Mouse (Mus musculus) hindbrain, embryonic 11.5 days (tissue): Measurements from ENCODE around the gene Plp2. TPM values are rescaled to one million over a fixed set of nuclear protein-coding genes. Genes with fewer than 3 reads are reported as not detected.
"Not testable (repeated sequence)": the region's sequence is repeated elsewhere in the genome, so short reads cannot be mapped to it uniquely, and the experiment has no call there.

Experiments
- ATAC-seq: fragments of 200-750 bp; cut with Nextera tagmentation; 2 replicates; pipeline ENCODE4 v1.8.0; 2017; ENCODE audit warnings: mild to moderate bottlenecking, moderate TSS enrichment, moderate library complexity; ENCODE audit not compliant: low FRiP score
- DNase-seq: peaks from one replicate; pipeline ENCODE4 v3.0.0-alpha.2; 2015; ENCODE audit warnings: low spot score
- H3K27ac ChIP-seq: fragments of 300-500 bp; sonication (generic); 2 replicates; pipeline ENCODE4 v1.5.1; 2014; ENCODE audit warnings: mild to moderate bottlenecking, low read depth, low read length
- H3K27me3 ChIP-seq: fragments of 300-500 bp; sonication (generic); 2 replicates; pipeline ENCODE4 v1.6.1; 2014; ENCODE audit warnings: mild to moderate bottlenecking, low read length, moderate library complexity, mixed read lengths; ENCODE audit not compliant: control insufficient read depth, insufficient read depth
- H3K36me3 ChIP-seq: fragments of 300-500 bp; sonication (generic); 2 replicates; pipeline ENCODE4 v1.6.1; 2014; ENCODE audit warnings: mild to moderate bottlenecking, low read length, moderate library complexity, mixed read lengths; ENCODE audit not compliant: control insufficient read depth, insufficient read depth
- H3K4me1 ChIP-seq: fragments of 300-500 bp; sonication (generic); replicated peaks from 2 replicates; pipeline ENCODE4 v1.6.1; 2014; ENCODE audit warnings: low read length, mixed read lengths; ENCODE audit not compliant: control insufficient read depth, insufficient read depth
- H3K4me2 ChIP-seq: fragments of 300-500 bp; sonication (generic); replicated peaks from 2 replicates; pipeline ENCODE4 v1.6.1; 2014; ENCODE audit warnings: mild to moderate bottlenecking, low read depth, low read length
- H3K4me3 ChIP-seq: fragments of 300-500 bp; sonication (generic); 2 replicates; pipeline ENCODE4 v1.5.1; 2014; ENCODE audit warnings: low read depth, low read length
- H3K9ac ChIP-seq: fragments of 300-500 bp; sonication (generic); 2 replicates; pipeline ENCODE4 v1.6.1; 2014; ENCODE audit warnings: low read depth, low read length
- H3K9me3 ChIP-seq: fragments of 300-500 bp; sonication (generic); 2 replicates; pipeline ENCODE4 v1.6.1; 2016; ENCODE audit warnings: low read length; ENCODE audit not compliant: control insufficient read depth
- WGBS: fragments of 180-500 bp; shearing (Covaris S2); extraction: QIAGEN DNeasy Blood & Tissue Kit; methylation state at CpG from one replicate; pipeline ENCODE4 v1.1.7; 2014; 5-methylcytosine and 5-hydroxymethylcytosine counted together
- polyA plus RNA-seq: library from polyadenylated mRNA; unstranded; fragments of >200 nt; fragmentation: Nextera tagmentation; extraction: Ambion mirVana; gene quantifications from 2 replicates; pipeline ENCODE4 v1.2.1, GENCODE M21; 2014

The Plp2 gene
- 45.7 and 49.3 TPM in 2 replicates for polyA plus RNA-seq

GRCm38 (mm10) chrX:7670921-7671623, at the start of gene Plp2:
TSS of gene Plp2 (minus strand) at chrX:7671390.
- no peak within 1 kb of the TSS for H3K27ac ChIP-seq
- peak within 1 kb of the TSS; percentile 46 for H3K4me2 ChIP-seq
- H3K9ac ChIP-seq: peak within 1 kb of the TSS; percentile 40
- H3K4me1 ChIP-seq: no peaks in the 10 kb centered on the region
- ATAC-seq (peak; percentile 62), DNase-seq (no peak)
- 17% methylated on average over 14 of the region's 36 CpGs for whole genome bisulfite sequencing
- H3K27me3 ChIP-seq: no peaks in the 10 kb centered on the region
- H3K36me3 ChIP-seq: no peaks in the 10 kb centered on the region
- no peaks in the 10 kb centered on the region for H3K9me3 ChIP-seq
- H3K4me3 ChIP-seq: peak within 1 kb of the TSS; percentile 32

GRCm38 (mm10) chrX:7716058-7716457, 44.9 kb upstream of the Plp2 start:
- not testable (repeated sequence) for ATAC-seq, H3K27ac ChIP-seq, H3K4me3 ChIP-seq, H3K27me3 ChIP-seq, DNase-seq, H3K4me2 ChIP-seq, H3K9me3 ChIP-seq, H3K4me1 ChIP-seq, H3K9ac ChIP-seq, H3K36me3 ChIP-seq
- WGBS: 43% methylated on average over 1 of the region's 1 CpGs

GRCm38 (mm10) chrX:7714135-7714899, 43.1 kb upstream of the Plp2 start, which contains the start of gene Wdr45:
TSS of gene Wdr45 (plus strand) at chrX:7714333.
- not testable (repeated sequence) for H3K36me3 ChIP-seq, H3K4me1 ChIP-seq, H3K27me3 ChIP-seq, H3K27ac ChIP-seq, H3K9me3 ChIP-seq
- 14% methylated on average over 27 of the region's 60 CpGs for WGBS
- Histone ChIP-seq H3K4me3 (peak within 1 kb of the TSS; percentile 28), H3K9ac (peak within 1 kb of the TSS; percentile 34; the same call in 1 of the 2 replicates), H3K4me2 (peak within 1 kb of the TSS; percentile 30)
- DNase-seq (peak; percentile 87), ATAC-seq (peak; percentile 98)

- not testable (repeated sequence) for H3K36me3 ChIP-seq, H3K27ac ChIP-seq, H3K27me3 ChIP-seq, DNase-seq, H3K4me1 ChIP-seq, ATAC-seq, H3K9me3 ChIP-seq
- Histone ChIP-seq H3K4me3 (peak overlapping the region; percentile 28), H3K9ac (peak overlapping the region; percentile 34; the same call in 1 of the 2 replicates), H3K4me2 (peak overlapping the region; percentile 30)
- 34% methylated on average over 5 of the region's 12 CpGs for WGBS
These were observed 42.6 kb upstream of the Plp2 start for GRCm38 (mm10) chrX:7713764-7714134.

GRCm38 (mm10) chrX:7696954-7697381, 25.8 kb upstream of the Plp2 start, which contains the start of gene Gpkow:
TSS of gene Gpkow (plus strand) at chrX:7697131.
- DNase-seq (peak; percentile 82), ATAC-seq (peak; percentile 95)
- 18% methylated on average over 33 of the region's 33 CpGs for WGBS
- Histone ChIP-seq H3K27ac (no peak within 1 kb of the TSS), H3K36me3 (no peaks in the 10 kb centered on the region), H3K9me3 (no peaks in the 10 kb centered on the region), H3K4me3 (peak within 1 kb of the TSS; percentile 51), H3K4me1 (no peaks in the 10 kb centered on the region), H3K4me2 (peak within 1 kb of the TSS; percentile 45), H3K9ac (peak within 1 kb of the TSS; percentile 50; the same call in 1 of the 2 replicates), H3K27me3 (no peaks in the 10 kb centered on the region)

- Histone ChIP-seq H3K9me3 (no peaks in the 10 kb centered on the region), H3K27ac (no peak overlapping the region), H3K27me3 (no peaks in the 10 kb centered on the region), H3K9ac (no peak overlapping the region), H3K4me1 (no peaks in the 10 kb centered on the region), H3K36me3 (no peaks in the 10 kb centered on the region), H3K4me2 (no peak overlapping the region), H3K4me3 (no peak overlapping the region)
- ATAC-seq (peak; percentile 52), DNase-seq (no peak)
- 46% methylated on average over 6 of the region's 6 CpGs for WGBS
These were observed 25.3 kb upstream of the Plp2 start for GRCm38 (mm10) chrX:7696520-7696919.

GRCm38 (mm10) chrX:7692862-7693261, 21.7 kb upstream of the Plp2 start:
- WGBS: 35% methylated on average over 4 of the region's 4 CpGs
- DNase-seq: peak; percentile 31

GRCm38 (mm10) chrX:7690486-7690885, 19.3 kb upstream of the Plp2 start:
- Histone ChIP-seq H3K9ac (no peak overlapping the region), H3K4me3 (no peak overlapping the region), H3K36me3 (no peaks in the 10 kb centered on the region), H3K27ac (no peak overlapping the region), H3K4me1 (no peaks in the 10 kb centered on the region), H3K9me3 (no peaks in the 10 kb centered on the region), H3K4me2 (no peak overlapping the region), H3K27me3 (no peaks in the 10 kb centered on the region)
- no peak for DNase-seq
- 62% methylated on average over 3 of the region's 3 CpGs for WGBS
- no peak for ATAC-seq

More at GRCm38 (mm10) chrX:7692862-7693261, 21.7 kb upstream of the Plp2 start:
- Histone ChIP-seq H3K27me3 (no peaks in the 10 kb centered on the region), H3K9ac (no peak overlapping the region), H3K27ac (no peak overlapping the region), H3K4me1 (no peaks in the 10 kb centered on the region), H3K36me3 (no peaks in the 10 kb centered on the region), H3K4me3 (no peak overlapping the region), H3K4me2 (no peak overlapping the region), H3K9me3 (no peaks in the 10 kb centered on the region)
- no peak for ATAC-seq
